Mouse (Mus musculus) ES-E14 (cell line): ENCODE data around the gene Prdm8.

ENCODE experiments used
- CHD2 ChIP-seq: IDR thresholded peaks from 2 replicates; pipeline ENCODE4 v1.6.1; 2014; ENCODE audit warnings: mild to moderate bottlenecking, low read depth, low read length, inconsistent platforms
- MAFK ChIP-seq: IDR thresholded peaks from 2 replicates; pipeline ENCODE4 v1.6.1; 2014; ENCODE audit warnings: mild to moderate bottlenecking, low read depth, low read length, inconsistent platforms; ENCODE audit not compliant: insufficient read depth
- ZC3H11A ChIP-seq: IDR thresholded peaks from 2 replicates; pipeline ENCODE4 v1.6.1; 2012; ENCODE audit warnings: low read depth, mild to moderate bottlenecking, inconsistent platforms, low read length, borderline replicate concordance

- TF ChIP-seq ZC3H11A (no peak), MAFK (no peak), CHD2 (no peak)
Measured at GRCm38 (mm10) chr5:98139297-98139660, 27.7 kb upstream of the Prdm8 start.
